Mouse (Mus musculus): ENCODE results near the gene Keap1. TPM values are rescaled to one million over a fixed set of nuclear protein-coding genes. Genes with fewer than 3 reads are reported as not detected.

The Keap1 gene
- polyA plus RNA-seq, 2 experiments from 2014 or later: 16.9 to 30.0 TPM

DNA sequence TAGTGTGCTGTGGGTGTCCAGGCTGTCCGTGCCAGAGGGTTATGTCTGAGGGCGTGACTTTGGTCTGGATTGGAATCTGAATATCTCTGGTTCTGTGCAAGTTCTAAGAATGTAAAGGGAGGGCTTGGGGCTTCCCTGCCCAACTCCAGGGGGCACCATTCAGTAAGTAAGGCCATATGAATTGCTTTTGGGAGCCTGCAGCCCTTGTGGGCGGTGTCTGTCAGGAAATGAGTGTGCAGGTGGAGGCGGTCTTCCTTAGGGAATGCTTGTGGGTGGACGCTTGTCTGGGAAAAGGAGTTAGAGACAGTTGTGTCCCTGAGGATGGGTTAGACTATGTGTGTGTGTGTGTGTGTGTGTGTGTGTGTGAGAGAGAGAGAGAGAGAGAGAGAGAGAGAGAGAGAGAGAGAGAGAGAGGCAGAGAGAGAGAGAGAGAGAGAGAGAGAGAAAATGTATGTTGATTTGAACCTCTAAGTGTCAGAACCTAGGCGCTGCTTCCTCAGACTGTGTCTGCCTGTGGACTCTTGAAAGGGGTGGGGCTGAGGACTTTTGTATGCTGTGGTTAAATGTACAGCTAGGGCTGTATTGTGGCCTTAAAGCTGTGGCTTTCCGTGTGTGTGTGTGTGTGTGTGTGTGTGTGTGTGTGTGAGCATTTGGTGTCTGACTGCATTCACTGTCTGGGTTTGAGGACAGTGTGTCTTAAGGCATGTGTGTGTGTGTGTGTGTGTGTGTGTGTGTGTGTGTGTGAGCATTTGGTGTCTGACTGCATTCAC is 43.2 kb downstream of the Keap1 start:
- ATAC-seq: peak; percentile 40

- no peak for ATAC-seq
Observed at GRCm38 (mm10) chr9:21194787-21195493, 44.2 kb downstream of the Keap1 start.

DNA sequence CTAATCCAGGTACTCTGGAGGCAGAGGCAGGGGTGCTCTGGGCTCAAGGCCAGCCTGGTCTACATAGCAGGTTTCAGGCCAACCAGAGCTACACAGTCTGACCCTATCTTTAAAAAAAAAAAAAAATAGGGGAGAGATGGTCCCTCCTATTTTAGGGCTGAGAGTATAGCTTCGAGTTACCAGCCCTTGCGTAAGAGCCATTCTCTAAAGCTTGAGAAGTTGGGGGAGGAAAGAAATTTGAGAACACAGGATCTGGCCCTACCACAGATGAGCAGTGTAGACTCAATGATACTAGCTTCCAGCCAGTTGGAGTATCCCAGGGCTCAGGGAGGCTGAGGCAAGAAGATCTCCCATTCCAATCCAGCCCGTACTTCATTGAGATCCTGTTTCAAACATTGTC is 45.4 kb downstream of the Keap1 start:
- no peak for ATAC-seq

- no peak for ATAC-seq
Observed at GRCm38 (mm10) chr9:21190670-21191069, 48.5 kb downstream of the Keap1 start.

- ATAC-seq: no peak
Observed at GRCm38 (mm10) chr9:21189905-21190304, 49.3 kb downstream of the Keap1 start.

DNA sequence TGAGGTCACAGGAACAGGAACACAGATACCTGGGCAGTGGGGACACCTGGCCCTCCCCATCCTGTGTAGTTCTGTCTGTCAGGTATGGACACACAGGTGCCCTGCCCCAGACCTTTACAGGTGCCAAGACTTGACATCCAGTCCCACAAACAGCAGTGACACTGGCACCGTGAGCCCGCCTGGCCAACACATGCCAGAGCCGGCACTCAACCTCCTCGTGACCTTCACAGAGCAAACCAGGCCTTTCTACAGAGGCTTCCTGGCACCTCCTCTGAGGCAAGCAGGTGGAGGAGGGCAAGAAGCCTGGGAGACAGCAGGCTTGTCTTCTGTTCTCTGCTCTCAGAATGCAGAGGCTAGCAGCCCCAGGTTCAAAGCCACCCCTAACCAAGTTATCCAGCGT is 53.7 kb downstream of the Keap1 start:
- no peak for ATAC-seq

DNA sequence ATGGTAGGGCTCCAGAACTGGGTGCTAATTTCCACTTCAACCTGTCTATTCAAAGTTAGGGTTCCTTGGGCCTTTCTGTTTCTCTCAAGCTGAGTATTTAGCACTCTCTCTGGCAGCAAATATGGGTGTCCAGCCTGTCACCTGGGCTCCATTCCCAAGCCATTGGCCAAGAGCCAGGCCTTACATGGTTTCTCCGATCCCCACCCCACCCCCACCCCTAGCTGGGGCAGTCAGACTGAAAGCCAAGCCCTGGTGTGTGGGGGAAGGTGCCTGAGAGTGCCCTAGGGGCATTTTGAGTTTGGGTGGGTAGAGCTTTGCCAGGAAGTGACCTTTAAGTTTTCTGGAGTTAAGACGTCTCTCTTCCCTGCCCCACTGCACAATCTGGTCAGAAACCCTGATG is 54.4 kb downstream of the Keap1 start:
- ATAC-seq: no peak

GRCm38 (mm10) chr9:21183905-21184413 is 55.2 kb downstream of the Keap1 start:
- peak; percentile 55 for ATAC-seq

DNA sequence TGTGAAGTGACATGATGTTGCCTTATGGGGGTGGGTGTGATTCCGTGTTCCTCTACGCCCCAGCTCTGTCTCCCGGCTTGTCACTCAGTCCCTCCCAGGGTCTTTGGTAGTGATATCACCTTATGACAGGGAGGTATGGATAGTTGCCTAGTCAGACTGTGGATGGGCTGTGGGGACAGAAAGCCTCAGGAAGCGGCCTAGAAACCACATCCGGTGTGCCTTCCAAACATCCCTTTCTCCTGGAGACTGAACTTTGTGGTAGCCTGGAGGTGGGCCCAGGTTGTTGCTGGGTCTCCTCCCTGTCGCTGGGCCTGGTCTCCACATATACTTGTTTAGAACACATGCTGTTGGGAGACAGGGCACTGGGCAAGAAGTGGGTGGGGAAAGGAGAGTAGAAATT is 55.7 kb downstream of the Keap1 start:
- ATAC-seq: no peak

- peak; percentile 34 for ATAC-seq
Observed at GRCm38 (mm10) chr9:21181421-21182220, 57.5 kb downstream of the Keap1 start.

GRCm38 (mm10) chr9:21180841-21181240 is 58.3 kb downstream of the Keap1 start:
- no peak for ATAC-seq

DNA sequence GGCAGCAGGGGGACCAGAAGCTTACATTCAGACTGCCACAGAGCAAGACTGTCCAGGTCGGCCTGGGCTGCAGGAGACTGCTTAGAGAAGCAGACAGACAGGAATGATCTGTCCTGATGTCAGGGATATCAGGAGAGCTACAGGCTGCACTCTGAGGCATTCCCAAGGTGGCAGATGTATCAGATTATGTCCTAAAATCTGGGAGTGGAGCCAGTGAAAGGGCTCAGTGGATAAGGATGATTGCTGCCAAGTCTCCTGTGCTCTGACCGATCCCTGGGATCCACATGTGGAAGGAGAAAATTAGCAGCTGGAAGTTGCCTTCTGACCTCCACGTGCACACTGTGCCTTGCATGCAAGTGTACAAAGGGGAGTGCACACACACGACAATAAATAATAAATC is 58.8 kb downstream of the Keap1 start:
- no peak for ATAC-seq

Other genes with a start within 250 kb of the Keap1 start
- gene Mrpl4, start 236.6 kb downstream of the Keap1 start, polyA plus RNA-seq (2017; shearing (Covaris generic)): 100 to 1,000 TPM; 100 to 103 TPM
- gene Icam1, start 223.4 kb downstream of the Keap1 start, polyA plus RNA-seq (2017; shearing (Covaris generic)): 10 to 100 TPM; 55.3 to 64.7 TPM
- 1 to 10 TPM; 2.9 to 3.8 TPM for gene Icam4, start 210.0 kb downstream of the Keap1 start, polyA plus RNA-seq (2017; shearing (Covaris generic))
- gene Icam5, start 207.3 kb downstream of the Keap1 start, polyA plus RNA-seq (2017; shearing (Covaris generic)): not detected
- under 1 TPM in 1 of 2 experiments, not detected in 1; 0.66 TPM for gene Zglp1, start 172.3 kb downstream of the Keap1 start, polyA plus RNA-seq (2017; shearing (Covaris generic))
- not detected for gene Gm49373, start 166.3 kb downstream of the Keap1 start, polyA plus RNA-seq (2017; shearing (Covaris generic))
- 10 to 100 TPM; 14.3 to 17.2 TPM for gene Fdx1l, start 165.7 kb downstream of the Keap1 start, polyA plus RNA-seq (2017; shearing (Covaris generic))
- gene Gm38431, start 147.4 kb downstream of the Keap1 start, polyA plus RNA-seq (2017; shearing (Covaris generic)): 1 to 10 TPM in 1 of 2 experiments, under 1 TPM in 1; 0.67 to 3.2 TPM
- 10 to 100 TPM; 22.8 to 25.1 TPM for gene Raver1, start 147.4 kb downstream of the Keap1 start, polyA plus RNA-seq (2017; shearing (Covaris generic))
- gene Tyk2, start 108.1 kb downstream of the Keap1 start, polyA plus RNA-seq (2017; shearing (Covaris generic)): 10 to 100 TPM; 30.0 to 60.9 TPM
- gene Cdc37, start 89.4 kb downstream of the Keap1 start, polyA plus RNA-seq (2017; shearing (Covaris generic)): 100 to 1,000 TPM; 102 to 129 TPM
- 1 to 10 TPM in 1 of 2 experiments, under 1 TPM in 1; 0.44 to 1.1 TPM for gene Pde4a, start 73.6 kb downstream of the Keap1 start, polyA plus RNA-seq (2017; shearing (Covaris generic))
- gene S1pr5, start 9.1 kb upstream of the Keap1 start, polyA plus RNA-seq (2017; shearing (Covaris generic)): under 1 TPM in 1 of 2 experiments, not detected in 1; 0.34 TPM
- gene Atg4d, start 25.9 kb upstream of the Keap1 start, polyA plus RNA-seq (2017; shearing (Covaris generic)): 10 to 100 TPM; 24.3 to 26.8 TPM
- gene Kri1, start 48.6 kb upstream of the Keap1 start, polyA plus RNA-seq (2017; shearing (Covaris generic)): 10 to 100 TPM; 20.8 to 26.1 TPM
- gene Cdkn2d, start 52.0 kb upstream of the Keap1 start, polyA plus RNA-seq (2017; shearing (Covaris generic)): 100 to 1,000 TPM; 142 to 158 TPM
- 1 to 10 TPM in 1 of 2 experiments, under 1 TPM in 1; 0.84 to 1.5 TPM for gene Ap1m2, start 73.0 kb upstream of the Keap1 start, polyA plus RNA-seq (2017; shearing (Covaris generic))
- gene Slc44a2, start 81.3 kb upstream of the Keap1 start, polyA plus RNA-seq (2017; shearing (Covaris generic)): 100 to 1,000 TPM; 181 to 194 TPM
- gene Ilf3, start 128.5 kb upstream of the Keap1 start, polyA plus RNA-seq (2017; shearing (Covaris generic)): 100 to 1,000 TPM in 1 of 2 experiments, 10 to 100 TPM in 1; 96.0 to 122 TPM
- 10 to 100 TPM; 34.0 to 38.8 TPM for gene Qtrt1, start 172.5 kb upstream of the Keap1 start, polyA plus RNA-seq (2017; shearing (Covaris generic))
- gene Dnm2, start 185.5 kb upstream of the Keap1 start, polyA plus RNA-seq (2017; shearing (Covaris generic)): 100 to 1,000 TPM; 100 to 114 TPM

All from activated CD4-positive, CD25-positive, alpha-beta regulatory T cell, adult 4 months (primary cell).